Mouse (Mus musculus) cerebellum, postnatal 10 days (tissue): Measurements from ENCODE around the gene Gchfr.

Source experiments
- DNase-seq, 2 experiments: peaks; one replicate each; pipeline ENCODE4 v3.0.0; 2021; ENCODE audit warnings: mixed read lengths in 2 of 2

The Gchfr gene

DNA sequence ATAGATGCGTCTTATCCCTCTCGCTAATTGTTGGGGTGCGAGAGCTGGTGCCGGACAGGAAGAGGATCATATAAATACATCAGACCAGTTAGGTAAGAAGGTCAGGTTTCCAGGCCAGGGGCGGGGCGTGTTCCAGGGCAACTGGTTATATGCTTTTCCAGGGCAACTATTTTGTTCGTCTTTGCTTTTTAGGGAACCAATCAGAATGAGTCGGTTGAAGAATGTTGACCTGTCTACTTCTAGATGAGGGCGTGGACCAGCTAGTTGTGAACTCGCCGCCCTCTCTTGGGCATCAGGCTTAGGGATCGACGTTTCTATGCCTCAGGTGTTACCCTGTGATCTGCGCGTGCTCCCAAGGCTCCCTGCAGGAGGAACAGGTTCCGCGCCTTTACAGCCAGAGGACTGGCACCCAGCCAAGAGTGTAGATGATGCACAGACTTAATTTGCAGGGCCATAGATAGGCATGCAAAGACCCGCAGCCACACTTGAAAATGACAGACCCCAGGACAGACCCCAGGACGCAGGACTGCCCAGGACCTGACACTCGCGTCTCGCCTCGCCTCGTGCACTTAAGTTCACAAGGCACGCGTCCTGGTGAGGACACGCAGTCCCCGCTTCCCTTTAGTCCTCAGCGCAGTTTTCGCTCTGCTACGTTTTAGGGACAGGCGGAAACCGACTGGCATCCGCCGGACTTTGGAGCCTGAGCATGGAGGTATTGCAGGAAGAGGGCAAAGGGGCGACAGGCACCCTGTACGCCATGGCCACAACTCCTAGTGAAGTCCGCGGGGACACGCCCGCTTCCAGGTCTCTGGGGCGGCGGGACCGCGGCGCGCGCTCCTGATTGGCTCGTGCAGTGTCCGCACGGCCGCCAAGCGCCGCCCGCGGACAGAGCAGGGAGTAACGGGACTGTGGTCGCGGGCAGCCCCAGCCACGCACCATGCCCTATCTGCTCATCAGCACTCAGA, at the start of gene Gchfr:
TSS of gene Gchfr (plus strand) at position 873 of the 965 bp plus-strand sequence.
- DNase-seq = peak; percentile 65 to 69

DNA sequence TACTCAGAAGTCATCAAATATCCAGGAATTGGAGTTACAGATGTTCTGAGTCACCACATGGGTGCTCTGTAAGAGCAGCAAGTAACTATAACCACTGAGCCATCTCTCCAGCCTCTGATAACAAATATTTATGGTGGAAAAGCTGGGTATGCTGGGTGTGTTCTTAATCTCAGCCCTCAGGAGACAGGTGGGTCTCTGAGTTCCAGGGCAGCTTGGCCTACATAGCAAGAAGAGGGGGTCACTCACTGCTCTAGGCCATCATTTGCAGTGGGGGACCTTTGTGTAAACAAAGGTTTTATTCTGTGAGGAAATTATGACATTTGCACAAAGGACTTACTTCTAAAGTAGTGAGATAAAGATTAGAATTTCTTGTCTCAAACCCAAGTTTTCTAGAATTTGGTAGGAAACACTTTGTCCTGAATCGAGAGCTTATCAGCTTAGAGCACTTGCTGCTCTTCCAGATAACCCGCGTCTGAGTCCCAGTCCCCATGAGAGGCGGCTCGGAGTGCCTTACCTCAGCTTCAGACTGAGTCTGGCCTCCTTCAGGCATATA, 31.2 kb upstream of the Gchfr start:
- no peak for DNase-seq

GRCm38 (mm10) chr2:119145199-119145598, 22.4 kb upstream of the Gchfr start:
- peak; percentile 26 to 30 for DNase-seq

DNA sequence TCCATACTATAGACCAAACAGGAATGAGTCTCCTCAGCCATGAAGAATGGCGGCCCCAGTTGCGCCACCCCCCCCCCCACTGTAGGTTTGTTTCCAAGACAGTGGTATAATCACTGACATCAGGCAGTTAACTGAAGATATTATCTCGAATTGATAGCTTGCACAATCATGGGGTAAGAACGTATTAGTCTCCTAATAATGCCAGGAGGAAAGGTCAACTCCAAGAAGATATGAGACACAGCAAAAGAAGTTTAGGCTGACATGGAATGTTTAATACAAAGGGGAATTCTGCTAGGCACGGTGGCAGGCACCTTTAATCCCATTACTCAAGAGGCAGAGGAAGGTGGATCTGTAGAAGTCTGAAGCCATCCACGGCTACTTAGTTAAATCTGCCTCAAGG, 21.1 kb upstream of the Gchfr start:
- DNase-seq = no peak

GRCm38 (mm10) chr2:119147160-119147678, 20.4 kb upstream of the Gchfr start:
- DNase-seq = no peak

DNA sequence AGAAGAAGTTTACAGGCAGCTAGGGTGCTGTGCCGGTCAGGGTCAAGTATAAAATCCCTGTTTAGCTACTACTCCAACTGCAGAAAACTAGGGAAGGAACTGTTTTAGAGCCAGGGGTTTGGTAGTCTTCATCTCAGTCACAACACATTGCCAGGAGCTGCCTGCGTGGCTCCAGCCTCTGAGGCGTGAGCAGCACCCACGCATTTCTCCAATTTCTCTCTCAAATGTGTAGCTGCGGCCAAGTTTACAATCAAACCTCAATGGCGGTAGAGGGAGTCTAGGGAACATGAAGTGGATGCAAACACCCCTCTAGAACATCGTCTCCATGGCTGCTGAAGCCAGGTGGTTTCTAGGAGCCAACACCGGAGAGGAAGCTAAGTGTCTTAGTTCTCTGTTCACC, 19.8 kb upstream of the Gchfr start:
- no peak for DNase-seq

DNA sequence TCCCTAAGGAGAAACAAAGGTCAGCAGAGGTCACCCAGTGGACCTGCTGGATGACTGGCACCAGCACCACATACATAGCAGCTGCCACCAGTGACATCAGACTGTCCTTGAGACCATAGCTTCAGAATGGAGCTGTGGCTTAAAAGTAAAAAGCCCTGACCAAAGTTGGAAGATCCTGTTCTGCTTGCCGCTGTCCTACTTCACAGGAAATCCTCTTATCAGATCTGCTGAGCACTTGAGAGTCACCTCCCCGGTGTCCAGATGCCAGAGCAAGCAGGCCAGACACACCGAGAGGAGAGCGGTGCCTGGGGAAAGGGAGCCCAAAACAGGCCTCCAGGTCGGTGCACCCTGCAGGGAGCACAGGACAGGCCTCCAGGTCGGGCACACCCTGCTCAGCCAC, 15.3 kb upstream of the Gchfr start:
- no peak for DNase-seq

GRCm38 (mm10) chr2:119154683-119155082, 12.9 kb upstream of the Gchfr start:
- no peak for DNase-seq

DNA sequence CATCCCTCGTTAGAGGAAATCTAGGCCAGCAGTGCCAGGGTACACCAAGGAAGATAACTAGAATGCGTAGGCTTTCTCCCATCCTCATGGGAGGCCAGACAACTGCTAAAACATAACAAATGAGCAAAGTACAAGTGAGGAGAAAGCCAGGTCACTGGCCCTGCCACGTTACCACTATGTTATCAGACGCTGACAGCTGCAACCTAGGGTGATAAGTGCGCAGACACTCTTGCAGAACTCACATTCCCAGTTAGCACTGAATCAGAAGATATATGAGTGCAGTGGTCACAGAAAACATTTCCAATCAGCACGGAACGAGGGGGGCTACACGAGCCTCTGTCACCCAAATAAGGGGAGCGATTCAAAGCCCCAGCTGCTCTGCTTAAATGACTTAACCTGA, 12.2 kb upstream of the Gchfr start:
- DNase-seq = no peak

DNA sequence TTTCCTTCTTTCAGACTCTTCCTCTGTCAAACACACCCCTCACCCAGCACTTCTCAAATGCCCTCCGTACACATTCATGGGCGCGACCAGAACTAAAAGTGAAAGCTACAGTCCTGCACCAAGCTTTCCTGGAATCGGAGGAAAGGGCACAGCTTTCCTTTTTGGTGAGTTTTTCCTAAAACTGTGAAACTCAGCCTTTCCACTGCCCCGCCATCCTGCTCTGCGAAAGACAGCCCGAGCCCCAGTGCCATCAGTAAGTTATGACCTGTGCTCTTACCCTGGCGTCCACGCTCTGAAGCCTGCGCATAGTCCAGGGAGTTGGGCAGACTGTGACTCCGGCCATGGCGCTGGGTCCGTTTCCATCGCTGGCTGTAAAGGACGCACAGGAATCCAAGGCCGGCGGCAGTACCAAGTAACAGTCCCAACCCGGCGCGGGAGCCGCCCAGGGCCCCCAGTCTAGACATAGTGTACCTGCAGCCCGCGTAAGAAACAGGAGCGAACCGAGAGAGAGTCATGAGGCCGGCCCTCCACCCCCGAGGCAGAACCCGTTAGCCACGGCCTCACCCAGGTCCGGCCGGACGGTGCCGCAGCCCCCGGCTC, 11.4 kb upstream of the Gchfr start:
- DNase-seq = no peak

GRCm38 (mm10) chr2:119156681-119157572, 10.6 kb upstream of the Gchfr start, which contains the start of gene Rmdn3:
Gene Rmdn3 (minus strand): TSS chr2:119157034.
- peak; percentile 99 for DNase-seq

DNA sequence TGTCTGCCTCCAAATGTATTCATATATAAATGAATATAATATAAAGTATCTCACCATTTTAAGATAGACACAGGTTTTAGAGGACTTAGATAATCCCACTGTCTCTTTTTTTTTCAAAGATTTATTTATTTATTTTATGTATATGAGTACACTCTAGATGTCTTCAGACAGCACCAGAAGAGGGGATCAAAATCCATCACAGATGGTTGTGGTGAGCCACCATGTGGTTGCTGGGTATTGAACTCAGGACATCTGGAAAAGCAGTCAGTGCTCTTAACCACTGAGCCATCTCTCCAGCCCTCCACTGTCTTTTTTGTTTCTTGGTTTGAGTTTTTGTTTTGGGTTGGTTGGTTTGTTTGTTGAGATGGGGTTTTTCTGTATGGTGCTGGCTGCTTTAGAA, 9.7 kb upstream of the Gchfr start:
- DNase-seq = no peak

DNA sequence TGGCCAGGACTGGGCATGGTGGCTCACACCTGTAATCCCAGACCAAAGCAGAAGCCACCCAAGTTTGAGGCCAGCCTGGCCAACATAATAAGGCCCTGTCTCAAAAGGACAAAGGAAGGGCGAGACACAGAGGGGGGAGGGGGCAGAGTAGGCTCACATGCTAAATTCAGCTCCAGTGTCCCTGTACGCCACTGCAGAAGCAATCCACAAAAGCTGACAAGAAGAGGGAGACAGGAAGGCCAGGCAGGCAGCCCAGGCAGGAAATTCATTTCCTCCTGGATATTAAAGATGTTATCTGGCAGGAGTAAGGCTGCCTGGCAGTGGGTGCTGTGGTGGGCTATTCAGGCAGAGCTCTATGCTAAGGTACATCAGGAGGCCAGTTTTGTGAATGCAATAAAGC, 6.3 kb upstream of the Gchfr start:
- DNase-seq = no peak

DNA sequence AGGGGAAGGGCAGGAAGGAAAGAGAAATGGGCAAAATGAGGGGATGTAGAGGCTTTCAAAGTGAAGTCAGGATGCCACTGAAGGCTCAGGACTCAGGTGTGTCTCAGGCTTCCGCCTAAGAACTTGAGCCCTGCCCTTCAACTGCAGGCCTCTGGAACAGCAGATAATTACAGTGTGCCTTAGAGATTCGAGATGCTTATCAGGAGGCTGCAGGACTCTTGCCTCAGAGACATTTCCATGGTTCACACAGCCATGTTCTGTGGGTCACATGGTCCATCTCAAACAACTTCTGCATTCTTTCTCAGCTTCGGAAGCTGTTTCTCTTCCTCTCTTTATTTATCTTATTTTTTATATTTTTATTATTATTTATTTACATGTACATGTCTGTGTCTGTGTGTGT, 4.4 kb upstream of the Gchfr start:
- no peak for DNase-seq

GRCm38 (mm10) chr2:119163999-119164398, 3.6 kb upstream of the Gchfr start:
- DNase-seq = no peak

DNA sequence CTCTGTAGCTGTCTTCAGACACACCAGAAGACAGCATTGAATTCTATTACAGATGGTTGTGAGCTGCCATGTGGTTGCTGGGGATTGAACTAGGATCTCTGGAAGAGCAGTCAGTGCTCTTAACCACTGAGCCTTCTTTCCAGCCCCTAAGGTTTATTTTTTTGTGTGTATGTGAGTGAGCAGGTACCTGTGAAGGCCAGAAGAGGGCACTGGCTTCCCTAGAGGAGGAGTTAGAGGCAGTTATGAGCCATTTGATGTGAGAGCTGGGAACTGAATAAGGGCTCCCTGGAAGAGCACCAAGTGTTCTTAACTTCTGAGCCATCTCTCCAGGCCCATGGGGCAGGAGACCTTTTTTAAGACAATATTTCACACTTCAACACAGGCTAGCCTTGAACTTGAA, 2.2 kb upstream of the Gchfr start:
- DNase-seq = no peak

DNA sequence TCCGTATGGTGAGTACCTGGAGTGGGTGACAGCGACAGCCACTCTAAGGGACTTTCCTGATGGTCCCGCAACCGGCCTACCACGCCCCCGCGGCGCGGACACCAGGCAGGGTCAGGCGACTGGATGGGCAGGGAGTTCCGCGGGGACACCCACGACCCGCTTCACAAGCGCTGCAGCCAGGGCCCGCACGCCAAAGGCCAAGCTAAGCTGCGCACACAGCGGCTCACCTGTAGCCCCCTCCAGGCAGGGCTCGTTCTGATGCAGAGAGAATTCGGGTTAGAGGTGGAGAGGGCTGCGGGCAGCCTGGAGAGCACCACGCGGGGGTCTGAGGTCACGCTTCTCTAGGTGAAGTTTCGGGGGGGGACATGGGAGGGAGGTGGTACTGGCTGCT, 288 bp downstream of the Gchfr start:
- no peak for DNase-seq

GRCm38 (mm10) chr2:119170282-119170681, 2.7 kb downstream of the Gchfr start:
- no peak for DNase-seq

GRCm38 (mm10) chr2:119171574-119171973, 4.0 kb downstream of the Gchfr start:
- no peak for DNase-seq

DNA sequence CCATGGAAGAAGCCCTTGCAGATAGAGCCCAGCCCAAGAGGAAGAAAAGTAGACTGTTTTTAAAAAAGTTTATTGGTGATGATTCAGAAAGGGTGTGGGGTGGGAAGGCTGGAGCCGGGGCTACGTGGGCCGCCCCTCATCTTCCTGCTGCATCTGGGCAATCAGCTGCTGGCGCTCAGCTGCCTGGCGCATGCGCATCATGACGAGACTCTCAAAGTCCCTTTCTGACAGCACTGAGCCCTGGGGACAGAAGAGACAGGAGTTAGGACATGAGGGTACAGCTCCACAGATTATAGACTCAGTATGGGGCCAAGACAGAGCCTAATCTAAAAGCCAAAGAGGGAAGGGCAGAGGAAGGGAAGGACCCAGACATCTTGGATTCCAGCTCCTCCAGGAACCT, 4.9 kb downstream of the Gchfr start:
- DNase-seq = no peak

DNA sequence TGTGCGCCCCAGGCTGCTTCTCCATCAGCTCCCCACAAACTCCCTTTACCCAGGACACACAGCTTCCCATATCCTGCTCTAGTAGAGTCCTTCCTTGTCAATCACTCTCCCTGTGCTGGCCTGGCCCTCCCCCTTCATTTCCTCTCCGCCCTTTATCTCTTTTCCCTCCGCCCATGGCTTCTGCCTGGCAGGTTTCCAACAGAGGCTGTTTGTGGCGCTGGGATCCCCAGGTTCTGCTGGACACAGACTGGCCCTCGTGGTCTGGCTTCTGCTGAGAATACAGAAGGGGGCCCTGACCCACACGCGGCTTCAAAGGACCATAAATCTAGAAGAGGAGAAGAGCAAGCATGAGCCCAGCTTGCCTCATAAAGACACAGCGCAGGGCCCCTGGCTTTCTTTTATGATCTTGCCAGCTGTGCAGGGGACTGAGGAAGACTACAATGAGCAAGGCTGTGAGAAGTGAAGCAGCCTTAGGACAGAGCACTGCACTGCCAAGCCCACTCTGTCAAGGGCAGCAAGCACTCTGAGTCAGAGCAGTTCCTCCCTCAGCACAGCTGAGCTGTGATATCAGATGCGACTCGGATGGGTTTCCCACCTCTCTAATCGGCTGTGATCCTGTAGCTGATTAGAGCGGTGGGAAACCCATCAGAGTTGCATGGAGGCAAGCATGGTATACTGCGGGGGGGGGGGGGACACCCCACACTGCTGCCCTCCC, 5.4 kb downstream of the Gchfr start:
- peak; percentile 60 to 65 for DNase-seq
